ENCODE assay signal across 7 mouse cellular contexts in the genomic region with DNA sequence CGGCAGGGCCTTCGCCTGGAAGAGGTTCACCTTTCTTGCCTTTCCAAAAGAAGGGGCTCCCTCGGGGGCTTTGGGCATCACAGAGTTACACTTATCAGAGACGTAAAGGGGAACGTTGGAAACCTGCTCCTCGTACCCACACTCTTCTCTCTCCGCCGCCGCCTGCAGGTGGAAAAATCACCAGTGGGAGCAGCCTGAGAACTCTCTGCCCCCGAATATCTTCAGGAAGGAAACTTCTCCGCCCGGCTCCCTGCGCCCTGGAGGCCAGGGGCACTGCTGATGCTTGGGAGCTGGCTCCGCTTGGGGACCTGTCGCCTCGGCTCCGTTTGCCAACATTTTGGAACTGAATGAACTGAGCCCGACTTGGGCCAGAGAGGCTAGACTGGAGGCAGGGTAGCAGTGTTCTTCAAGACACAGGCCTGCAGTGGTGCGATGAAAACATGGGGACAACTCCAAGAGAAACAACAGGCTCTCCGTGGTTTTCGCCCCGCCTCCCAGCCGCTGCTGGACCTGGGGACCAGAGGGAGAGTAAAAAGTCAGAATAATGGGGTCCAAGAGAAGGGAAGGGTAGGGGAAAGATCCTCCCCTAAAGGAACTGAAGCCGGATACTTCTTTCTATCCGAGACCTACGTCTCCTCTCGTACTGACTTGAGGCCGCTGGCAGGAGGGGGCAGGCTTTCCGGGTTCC. TPM values are rescaled to one million over a fixed set of nuclear protein-coding genes. Genes with fewer than 3 reads are reported as not detected.
DNase-seq lines count a peak whose midpoint lies in the region; ATAC-seq and TF ChIP-seq lines count a peak whose summit lies in the region.

No protein-coding gene starts in this region.

- H3K4me3 ChIP-seq in embryonic facial prominence, embryonic 13.5 days: peak overlapping the region; percentile 91
- H3K4me3 ChIP-seq in limb, embryonic 12.5 days (replicated peaks): peak overlapping the region; percentile 87
- H3K4me3 ChIP-seq in olfactory bulb, adult 2 months (ENCODE audit: insufficient read depth, low read depth, low read length): peak overlapping the region; percentile 52

- no peak for TF ChIP-seq CTCF in olfactory bulb, adult 2 months (IDR thresholded peaks at IDR 0.05; ENCODE audit: insufficient read depth, low read depth, low read length)

- no peak for ATAC-seq in embryonic facial prominence, embryonic 13.5 days (ENCODE audit: insufficient number of reproducible peaks, insufficient read depth, low FRiP score, low TSS enrichment, low read depth)
- ATAC-seq in limb, embryonic 12.5 days (ENCODE audit: insufficient number of reproducible peaks, insufficient read depth, low FRiP score, low TSS enrichment, low read depth): no peak

- WGBS in embryonic facial prominence, embryonic 13.5 days: 1% methylated on average over 29 of the region's 29 CpGs
- WGBS in limb, embryonic 12.5 days: under 1% methylated on average over 29 of the region's 29 CpGs
- WGBS in olfactory bulb, adult 2 months: 5% methylated on average over 29 of the region's 29 CpGs

- peaks cover 20% of the 10 kb centered on the region for H3K4me1 ChIP-seq in embryonic facial prominence, embryonic 13.5 days
- peaks cover 39% of the 10 kb centered on the region for H3K4me1 ChIP-seq in limb, embryonic 12.5 days (replicated peaks)
- peaks cover 18% of the 10 kb centered on the region for H3K4me1 ChIP-seq in olfactory bulb, adult 2 months (ENCODE audit: control insufficient read depth, insufficient read depth, low read length)

- peak overlapping the region; percentile 87 for H3K4me2 ChIP-seq in embryonic facial prominence, embryonic 13.5 days
- peak overlapping the region; percentile 91 for H3K4me2 ChIP-seq in limb, embryonic 12.5 days

- no peaks in the 10 kb centered on the region for H3K9me3 ChIP-seq in embryonic facial prominence, embryonic 13.5 days
- no peaks in the 10 kb centered on the region for H3K9me3 ChIP-seq in limb, embryonic 12.5 days

- peaks cover 39% of the 10 kb centered on the region for H3K36me3 ChIP-seq in embryonic facial prominence, embryonic 13.5 days
- H3K36me3 ChIP-seq in limb, embryonic 12.5 days: peaks cover 62% of the 10 kb centered on the region

- no peaks in the 10 kb centered on the region for H3K27me3 ChIP-seq in embryonic facial prominence, embryonic 13.5 days
- H3K27me3 ChIP-seq in limb, embryonic 12.5 days: no peaks in the 10 kb centered on the region

- TF ChIP-seq POLR2A in olfactory bulb, adult 2 months (IDR thresholded peaks at IDR 0.05; ENCODE audit: insufficient read depth, low read depth, low read length): no peak

- H3K27ac ChIP-seq in embryonic facial prominence, embryonic 13.5 days: peak overlapping the region; percentile 100
- peak overlapping the region; percentile 100 for H3K27ac ChIP-seq in limb, embryonic 12.5 days
- H3K27ac ChIP-seq in olfactory bulb, adult 2 months (ENCODE audit: insufficient read depth, low read depth, low read length): peak overlapping the region; percentile 36

- intact Hi-C loops in heart, postnatal 14 days (cut with DNase I): loop anchor here (10.0 kb wide), 1 partner anchor 934 kb away; no protein-coding TSS in a partner anchor

- DNase-seq in ovary, postnatal 36 days (ENCODE audit: low spot score): peak; percentile 34
- no peak for DNase-seq in ovary, adult 18-20 months (ENCODE audit: low spot score)
- DNase-seq in heart, postnatal 14 days: peak; percentile 19 to 25
- no peak for DNase-seq in layer of hippocampus, adult 9-11 months

- peak overlapping the region; percentile 100 for H3K9ac ChIP-seq in embryonic facial prominence, embryonic 13.5 days
- H3K9ac ChIP-seq in limb, embryonic 12.5 days (replicated peaks): peak overlapping the region; percentile 99

RNA-seq across cellular contexts. Expression of gene Wnt5a, which starts 5.9 kb away (rescaled TPM):
- 280 and 323 TPM in 2 replicates for polyA plus RNA-seq in embryonic facial prominence, embryonic 13.5 days (2015; fragmentation: Nextera tagmentation; extraction: Ambion mirVana)
- total RNA-seq in heart, postnatal 14 days (2021): 10 to 100 TPM; 11.4 to 12.4 TPM
- polyA plus RNA-seq in limb, embryonic 12.5 days (2016; fragmentation: Nextera tagmentation; extraction: Ambion mirVana): 189 and 199 TPM in 2 replicates
- not detected in 2 replicates for polyA plus RNA-seq in olfactory bulb, adult 2 months (2012; ENCODE audit: insufficient read depth, insufficient read length, low replicate concordance, missing spikeins)

Comparison
In these comparisons a context has a peak if more than half of its experiments do, and no peak if none do; other contexts are left out.
1. DNase-seq: peak in ovary, postnatal 36 days (single experiment) and heart, postnatal 14 days (2 of 2); none in ovary, adult 18-20 months (single experiment) and layer of hippocampus, adult 9-11 months (single experiment).
2. H3K27ac ChIP-seq: peak in every context shown above with its lines; median percentile 100 in embryonic facial prominence, embryonic 13.5 days; 100 in limb, embryonic 12.5 days; 36 in olfactory bulb, adult 2 months.
3. RNA of gene Wnt5a, which starts 5.9 kb away (polyA plus RNA-seq): 280 to 323 TPM in embryonic facial prominence, embryonic 13.5 days and 189 to 199 TPM in limb, embryonic 12.5 days; not detected in olfactory bulb, adult 2 months; every median in the first group is over 100 times any median in the second.
4. Peak in every context shown above with its lines, with median percentiles within 50 percentile points of each other: H3K4me3 ChIP-seq.